Mouse (Mus musculus) heart, postnatal 4 days (tissue): ENCODE measurements around the gene Mdm4. TPM values are rescaled to one million over a fixed set of nuclear protein-coding genes. Genes with fewer than 3 reads are reported as not detected.

Experiments used
- DNase-seq: peaks from one replicate; pipeline ENCODE4 v3.0.0; 2021
- total RNA-seq, 2 experiments: library from RNA; stranded (reverse); gene quantifications; 2 replicates each; pipeline ENCODE4 v1.2.3; 2021

Mdm4 gene
- 10 to 100 TPM; 55.1 to 59.8 TPM for total RNA-seq

DNA sequence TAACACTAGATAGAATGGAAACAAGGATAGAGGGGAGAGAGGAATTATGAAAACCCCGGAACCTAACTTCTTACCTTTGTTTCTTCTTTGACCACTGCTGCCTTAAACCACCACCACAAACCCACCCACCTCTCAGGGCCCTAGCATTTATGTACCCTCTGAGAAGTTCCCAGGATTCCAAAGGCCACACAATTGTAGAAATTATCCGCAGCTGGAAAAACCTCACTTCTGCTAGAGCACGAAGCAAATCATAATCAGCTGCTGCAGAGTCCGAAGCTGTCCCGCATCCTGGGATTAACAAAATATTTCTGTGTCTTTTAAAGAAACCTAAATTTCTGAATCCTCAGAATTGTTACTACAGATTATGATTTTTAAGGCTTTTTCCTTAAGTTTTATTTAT is at the start of gene Mdm4:
Gene Mdm4, minus strand, starts transcription at position 101 of the 400 bp plus-strand sequence.
- no peak for DNase-seq

DNA sequence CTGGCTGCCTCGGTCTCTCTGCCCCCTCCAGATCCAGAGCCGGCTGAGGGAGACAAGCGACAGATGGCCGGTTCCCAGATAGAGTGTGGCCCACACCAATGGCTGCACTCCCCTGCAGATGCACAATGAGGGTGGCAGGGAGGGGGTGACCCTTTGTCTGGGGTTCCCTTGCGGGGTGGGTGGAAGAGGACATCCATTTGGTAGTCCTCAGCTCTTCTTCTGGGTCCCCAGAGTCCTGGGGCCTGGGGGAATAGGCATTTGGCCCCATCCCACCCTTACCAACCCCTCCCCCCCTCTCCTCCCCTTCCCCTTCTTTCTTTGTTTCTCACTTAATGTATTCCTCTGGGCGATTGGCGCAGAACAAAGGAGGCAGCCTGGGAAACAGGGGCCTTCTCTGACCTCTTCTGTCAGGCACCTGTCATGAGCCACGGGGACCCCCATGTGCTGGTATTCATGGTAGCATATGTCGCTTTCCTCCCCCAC is 49.8 kb upstream of the Mdm4 start:
- DNase-seq, result no peak

DNA sequence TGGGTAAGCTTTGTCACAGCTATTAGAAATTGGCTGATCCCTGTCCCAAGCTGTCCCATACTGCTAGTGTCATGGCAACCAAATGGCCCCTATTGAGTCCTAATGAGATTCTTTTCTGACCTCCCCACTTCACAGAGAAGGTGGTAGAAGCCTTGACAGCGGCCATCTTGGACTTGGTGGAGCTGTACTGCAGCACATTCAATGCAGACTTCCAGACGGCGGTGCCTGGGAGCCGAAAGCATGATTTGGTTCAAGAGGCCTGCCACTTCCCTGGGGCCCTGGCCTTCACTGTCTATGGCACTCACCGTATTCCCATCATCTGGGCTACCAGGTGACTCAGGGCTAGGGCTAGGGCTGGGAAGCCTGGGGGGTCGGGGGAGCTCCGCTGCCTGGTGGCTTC is 49.1 kb upstream of the Mdm4 start:
- no peak for DNase-seq

DNA sequence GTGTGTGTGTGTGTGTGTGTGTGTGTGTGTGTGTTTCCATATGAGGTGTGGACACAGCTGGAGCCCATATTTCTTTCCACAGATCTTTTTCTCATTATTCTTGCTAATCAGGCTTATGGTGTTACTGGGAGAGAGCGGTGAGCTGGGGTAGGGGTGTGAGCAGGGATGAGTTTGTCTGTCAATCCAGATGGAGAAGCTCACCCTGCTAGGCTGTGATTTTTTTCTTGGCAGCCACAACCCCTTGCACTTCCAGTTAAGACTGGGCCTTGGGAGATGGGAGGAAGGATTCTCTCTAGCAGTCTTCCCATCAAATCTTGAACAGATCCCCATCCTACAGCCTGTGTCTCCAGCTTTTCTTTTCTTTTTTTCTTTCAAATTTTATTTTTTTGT is 48.0 kb upstream of the Mdm4 start:
- peak; percentile 30 for DNase-seq

DNA sequence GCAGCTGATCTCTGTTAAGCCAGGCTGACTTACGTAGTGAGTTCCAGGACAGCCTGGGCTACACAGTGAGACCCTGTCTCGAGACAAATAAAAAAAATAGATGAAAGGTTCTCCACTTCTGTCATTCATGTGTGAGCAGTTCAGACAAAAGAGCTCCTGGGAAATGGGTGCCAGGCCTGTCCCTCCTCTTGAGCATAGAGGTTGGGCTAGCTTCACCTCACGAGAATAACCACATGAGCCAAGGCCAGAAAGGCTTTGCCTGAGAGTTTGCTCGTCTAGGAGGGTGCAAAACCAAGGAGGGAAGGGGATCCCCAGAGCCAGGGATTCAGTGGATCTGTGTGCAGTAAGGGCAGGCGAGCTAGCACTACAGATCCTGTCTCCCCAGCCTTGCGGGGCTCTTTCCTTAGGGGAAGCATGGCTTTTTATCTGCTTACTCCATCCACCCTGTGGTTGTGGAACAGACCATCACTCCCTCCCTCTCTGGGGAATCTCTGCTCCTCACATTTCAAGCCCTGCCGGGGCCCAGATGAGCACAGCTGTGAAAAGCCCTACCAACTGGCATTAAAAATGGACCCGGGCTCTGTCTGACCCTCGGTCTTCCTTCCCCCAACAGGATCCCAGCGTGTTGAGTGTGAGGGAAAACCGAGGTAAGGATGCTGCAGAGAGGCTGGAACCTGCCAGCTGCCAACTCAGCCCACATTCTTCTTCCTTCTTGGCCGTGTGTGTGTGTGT is 47.4 kb upstream of the Mdm4 start:
- peak; percentile 48 for DNase-seq

DNA sequence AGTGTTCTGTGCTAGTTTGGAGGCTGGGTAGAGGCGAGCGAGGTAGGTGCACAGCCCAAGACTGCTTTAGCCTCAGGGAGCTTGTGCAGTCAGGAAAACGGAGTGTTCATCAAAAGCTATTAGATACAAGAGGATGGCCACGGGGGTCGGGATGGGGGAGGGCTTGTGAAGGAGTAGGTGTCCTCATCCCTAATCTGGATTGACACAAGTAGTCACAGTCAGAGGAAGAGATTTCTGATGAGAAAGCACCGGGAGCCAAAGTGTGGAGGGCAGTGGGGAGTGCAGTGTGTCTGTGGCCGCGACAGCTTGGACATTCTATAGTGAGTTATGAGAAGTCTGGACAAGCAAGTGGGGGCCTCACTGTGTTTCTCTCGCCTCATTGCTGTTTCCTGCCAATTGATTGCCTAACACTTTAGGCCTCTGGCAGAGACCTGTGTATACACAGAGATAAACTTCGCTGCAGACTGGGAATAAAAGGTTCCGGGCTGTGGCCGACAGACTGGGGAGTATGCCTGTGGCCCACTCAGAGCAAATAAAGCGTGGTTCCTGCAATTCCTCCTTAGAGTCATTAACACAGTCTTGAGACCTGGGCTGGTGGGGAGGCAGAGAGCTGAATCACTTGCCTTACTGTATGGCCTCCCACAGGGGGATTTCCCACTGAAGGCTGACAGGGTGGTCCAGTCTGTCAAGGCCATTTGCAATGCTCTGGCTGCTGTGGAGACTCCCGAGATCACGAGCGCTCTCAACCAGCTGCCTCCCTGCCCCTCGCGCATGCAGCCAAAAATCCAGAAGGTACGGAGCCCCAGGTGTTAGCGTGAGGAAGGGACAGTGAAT is 46.5 kb upstream of the Mdm4 start:
- peak; percentile 66 for DNase-seq

DNA sequence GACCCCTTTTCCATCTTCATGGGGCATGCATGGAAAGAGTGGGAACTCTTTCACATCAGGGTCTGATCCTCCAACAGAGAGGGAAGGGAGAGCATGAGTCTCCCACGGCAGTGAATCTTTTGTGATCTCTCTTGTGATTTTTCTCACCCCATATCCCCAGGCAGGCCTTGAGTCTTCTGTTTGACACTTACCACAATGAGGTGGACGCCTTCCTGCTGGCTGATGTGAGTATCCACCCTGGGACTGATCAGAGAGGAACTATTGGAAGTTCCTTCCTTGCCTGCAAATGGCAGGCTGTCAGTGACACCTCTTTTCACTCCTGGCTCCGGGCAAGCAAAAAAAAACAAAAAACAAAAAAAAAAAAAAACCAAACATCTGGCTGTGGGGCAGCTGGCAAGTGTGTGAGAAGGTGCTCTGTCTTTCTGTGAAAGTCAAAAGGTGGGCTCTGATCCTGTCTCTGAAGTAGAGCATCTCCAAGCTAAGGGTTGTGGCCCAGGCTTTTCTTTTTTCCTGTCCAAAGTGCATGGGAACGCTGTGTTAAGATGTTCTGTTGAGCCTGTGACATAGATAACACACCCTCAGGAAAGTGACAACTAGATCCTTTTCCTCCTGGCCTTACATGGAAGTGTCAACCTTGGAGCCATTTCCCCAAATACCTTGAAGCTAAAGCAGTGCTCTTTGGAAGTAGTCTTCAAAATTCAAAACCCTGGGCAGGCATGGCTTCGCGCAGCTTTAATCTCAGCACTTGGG is 45.5 kb upstream of the Mdm4 start:
- DNase-seq, result no peak

DNA sequence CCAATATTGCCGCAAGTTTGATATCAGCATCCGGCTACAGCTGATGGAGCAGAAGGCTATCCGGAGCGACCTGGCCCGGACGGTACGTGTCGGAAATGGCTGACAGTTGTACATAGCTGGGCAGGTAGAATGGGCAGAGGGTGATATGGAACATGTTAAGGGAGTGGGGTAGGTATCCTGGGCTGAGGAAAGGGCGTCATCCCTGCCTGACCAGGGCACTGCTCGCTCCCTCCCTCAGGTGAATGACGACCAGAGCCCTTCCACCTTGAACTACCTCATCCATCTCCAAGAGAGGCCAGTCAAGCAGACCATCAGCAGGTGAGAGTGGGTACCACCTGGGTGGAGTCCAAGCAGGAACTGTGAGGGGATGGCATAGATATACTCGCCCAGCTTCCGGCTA is 44.2 kb upstream of the Mdm4 start:
- no peak for DNase-seq

DNA sequence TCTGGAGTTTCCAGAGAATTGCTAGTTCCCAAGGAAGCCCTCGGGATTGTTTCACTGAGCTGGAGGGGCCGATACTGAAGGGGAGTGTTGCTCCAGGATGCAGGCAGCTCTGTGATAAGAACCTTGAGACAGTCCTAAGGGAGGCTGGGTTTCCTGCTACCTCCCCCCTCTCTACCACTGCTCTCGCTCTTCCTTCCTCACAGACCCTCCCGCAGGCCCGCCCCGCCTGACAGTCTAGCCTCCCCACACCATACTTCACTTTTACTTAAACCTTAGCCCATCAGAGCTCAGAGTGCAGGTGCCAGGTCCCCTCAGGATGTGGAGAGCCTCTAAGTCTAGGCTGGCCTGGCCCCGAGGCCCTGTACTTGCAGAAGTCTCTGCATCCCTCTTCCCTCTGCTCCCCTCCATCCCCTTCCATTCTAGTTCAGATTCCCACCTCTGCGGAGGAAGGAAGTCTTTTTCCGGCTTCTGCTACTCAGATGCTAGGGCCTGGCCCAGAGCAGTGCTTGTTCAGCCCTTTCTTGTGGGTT is 43.0 kb upstream of the Mdm4 start:
- DNase-seq, result peak; percentile 64

DNA sequence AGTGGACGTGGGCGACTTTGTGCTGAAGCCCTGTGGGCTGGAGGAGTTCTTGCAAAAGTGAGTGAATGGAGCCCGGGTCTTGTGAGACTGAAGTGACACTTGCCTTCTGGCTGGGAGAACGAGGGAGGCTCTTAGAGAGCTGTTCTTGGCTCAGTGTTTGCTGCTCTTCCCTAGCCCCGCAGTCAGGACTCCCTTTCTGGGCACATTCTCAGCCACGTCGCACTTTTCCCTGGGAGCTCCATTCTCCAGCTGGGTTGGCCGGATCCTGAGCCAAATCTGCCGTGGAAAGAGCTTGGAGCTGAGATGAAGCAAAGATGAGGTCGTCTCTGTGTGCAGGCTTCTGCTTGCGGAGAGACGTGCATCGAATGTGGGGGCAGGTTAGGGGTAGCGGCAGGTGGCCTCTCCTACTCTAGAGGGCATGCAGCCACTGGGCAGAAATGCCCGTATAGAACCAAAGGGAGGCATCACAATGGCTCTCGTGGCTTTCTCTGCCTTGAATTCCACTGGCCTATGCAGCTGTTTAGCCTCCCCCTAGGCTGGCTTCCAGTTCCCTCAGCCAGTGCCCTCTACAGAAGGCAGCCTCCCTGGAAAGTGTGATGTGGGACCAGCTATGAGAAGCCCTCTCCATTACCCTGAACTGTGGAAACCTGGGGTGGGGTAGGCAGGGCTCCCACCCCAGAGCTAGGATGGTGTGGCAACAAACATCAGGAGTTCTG is 41.5 kb upstream of the Mdm4 start:
- peak; percentile 69 for DNase-seq

DNA sequence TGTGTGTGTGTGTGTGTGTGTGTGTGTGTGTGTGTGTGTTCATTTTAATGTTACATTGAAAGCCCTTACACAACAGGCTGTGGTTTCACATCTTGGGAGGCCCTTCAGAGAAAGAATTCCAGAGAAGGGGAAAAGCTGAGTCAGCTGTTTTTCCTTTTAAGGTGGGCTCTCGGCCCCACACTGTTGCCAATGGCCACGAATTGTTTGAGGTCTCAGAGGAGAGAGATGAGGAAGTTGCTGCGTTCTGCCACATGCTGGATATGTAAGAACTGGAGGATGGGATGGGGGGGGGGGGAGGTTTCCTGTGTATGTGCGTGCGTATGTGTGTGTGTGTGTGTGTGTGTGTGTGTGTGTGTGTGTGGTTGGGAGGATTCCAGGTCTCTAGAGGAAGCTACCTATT is 39.8 kb upstream of the Mdm4 start:
- DNase-seq, result peak; percentile 51

DNA sequence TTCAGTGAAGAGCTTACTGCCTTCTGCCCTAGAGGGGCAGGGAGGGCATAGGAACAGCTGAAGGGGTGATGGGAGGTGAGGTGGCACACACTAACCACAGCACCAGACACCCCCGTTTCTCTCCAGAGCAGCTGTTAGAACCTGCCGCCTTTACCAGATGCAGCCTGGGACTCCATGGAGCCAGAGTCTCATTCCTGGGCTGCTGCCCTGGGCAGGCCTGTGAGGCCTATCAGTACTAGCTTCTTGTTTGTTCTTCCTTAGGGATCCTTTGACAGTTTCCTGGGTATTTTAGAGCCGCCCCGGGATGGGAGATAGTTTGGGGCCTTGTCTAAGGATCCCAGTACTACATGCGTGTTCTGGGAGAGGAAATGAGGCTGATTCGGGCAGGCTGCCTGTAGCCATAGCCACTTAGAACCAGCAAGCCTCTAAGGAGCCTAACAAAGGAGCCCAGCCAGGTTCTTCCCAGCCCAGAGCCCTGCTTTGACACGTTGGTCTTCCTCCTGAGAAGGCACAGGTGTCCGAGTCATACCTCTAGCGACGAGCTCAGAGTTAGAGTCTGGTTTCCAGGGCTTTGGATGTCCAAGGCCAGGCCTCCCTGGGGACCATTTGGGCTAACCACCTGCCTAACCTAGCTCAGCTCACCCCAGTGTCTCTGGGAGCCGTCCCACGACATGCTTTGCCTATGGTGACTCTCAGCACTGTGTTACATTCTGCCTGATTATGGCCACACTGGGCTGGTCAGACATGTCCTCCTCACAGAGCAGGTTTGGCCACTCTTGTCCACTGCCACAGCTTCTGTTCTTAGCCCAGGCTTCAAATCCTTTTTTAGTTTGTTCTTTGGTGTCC is 39.1 kb upstream of the Mdm4 start:
- peak; percentile 40 for DNase-seq

DNA sequence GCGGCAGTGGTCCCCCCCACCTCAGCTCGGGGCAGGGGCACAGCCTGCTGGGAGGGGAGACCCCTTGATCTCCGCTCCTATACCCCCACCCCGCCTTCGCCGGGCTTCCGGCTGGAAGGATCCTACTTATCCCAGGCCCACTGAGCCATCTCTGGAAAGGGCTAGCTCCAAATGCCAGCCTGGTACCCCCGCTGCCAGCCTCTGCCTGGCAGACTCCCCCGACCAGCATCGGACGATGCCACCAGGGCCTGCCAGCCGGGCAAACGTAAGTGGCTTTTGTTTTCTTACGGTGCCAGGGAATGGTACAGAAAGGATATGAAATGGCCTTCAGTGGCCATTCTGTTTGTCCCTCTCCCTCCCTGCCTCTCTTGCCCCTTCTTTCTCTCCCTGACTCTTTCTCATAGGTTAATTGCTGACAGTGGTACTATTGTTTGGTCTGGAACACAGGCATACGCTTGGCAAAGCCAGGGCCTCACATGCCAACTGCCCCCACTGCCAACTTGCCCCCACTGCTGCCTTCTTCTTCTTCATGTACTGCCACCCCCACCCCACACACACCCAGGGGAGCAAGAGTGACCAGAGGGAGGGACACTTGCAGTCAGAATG is 38.4 kb upstream of the Mdm4 start:
- no peak for DNase-seq

DNA sequence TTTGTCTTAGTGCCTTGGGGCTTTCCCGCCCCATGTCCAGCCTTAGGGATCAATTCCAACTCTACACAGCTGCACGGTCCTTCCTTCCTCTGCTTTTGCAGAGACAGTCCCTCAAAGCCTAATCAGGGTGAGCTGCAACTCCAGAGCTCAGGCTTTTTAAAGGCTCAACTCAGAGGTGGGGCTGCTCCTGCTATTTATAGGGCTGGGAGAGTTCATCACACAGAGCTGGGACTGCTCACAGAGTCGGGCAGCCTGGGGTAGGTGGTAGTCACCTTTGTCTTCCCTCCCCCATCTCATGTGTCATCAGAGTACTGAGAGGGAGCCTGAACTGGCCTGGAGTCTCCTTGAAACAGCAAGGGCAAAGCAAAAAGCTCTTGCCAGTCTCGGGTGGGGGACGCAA is 37.9 kb upstream of the Mdm4 start:
- peak; percentile 67 for DNase-seq

DNA sequence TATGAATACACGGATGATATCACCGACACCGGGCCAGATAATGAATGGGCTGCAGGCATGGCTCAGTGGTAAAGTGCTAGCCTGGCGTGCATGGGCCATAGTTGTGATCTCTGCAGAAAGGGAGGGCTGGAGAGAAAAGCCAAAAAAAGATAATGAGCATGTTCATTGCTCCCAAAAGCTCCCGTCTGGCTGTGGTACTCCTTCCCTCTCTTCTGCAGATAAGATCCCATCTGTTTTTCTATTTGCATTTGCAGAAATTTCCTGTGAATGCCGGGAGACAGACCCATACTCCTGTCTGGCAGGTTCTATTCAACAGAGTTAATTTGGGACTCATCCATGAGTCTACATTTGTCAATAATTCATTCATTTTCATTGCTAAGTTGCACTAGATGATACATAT is 32.8 kb upstream of the Mdm4 start:
- DNase-seq, result no peak

DNA sequence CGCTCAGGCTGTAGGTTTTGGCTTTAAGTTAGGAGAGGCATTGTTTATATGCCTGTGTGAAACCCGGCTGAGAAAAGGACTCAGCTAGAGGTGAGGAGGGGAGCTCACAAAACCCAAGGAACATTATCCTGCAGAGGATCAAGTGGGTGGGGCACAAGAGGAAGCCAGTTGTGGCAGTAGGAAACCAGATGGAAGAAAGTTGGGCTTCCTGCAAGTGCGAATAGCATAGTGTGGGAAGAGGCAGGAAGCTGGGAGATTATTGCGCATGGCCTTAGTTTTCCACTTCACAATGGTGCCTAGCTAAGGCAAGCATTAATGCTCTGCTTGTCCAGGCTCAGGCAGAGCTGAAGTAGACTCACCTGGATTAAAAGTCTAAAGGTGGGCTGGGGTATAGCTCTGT is 30.3 kb upstream of the Mdm4 start:
- DNase-seq, result no peak

DNA sequence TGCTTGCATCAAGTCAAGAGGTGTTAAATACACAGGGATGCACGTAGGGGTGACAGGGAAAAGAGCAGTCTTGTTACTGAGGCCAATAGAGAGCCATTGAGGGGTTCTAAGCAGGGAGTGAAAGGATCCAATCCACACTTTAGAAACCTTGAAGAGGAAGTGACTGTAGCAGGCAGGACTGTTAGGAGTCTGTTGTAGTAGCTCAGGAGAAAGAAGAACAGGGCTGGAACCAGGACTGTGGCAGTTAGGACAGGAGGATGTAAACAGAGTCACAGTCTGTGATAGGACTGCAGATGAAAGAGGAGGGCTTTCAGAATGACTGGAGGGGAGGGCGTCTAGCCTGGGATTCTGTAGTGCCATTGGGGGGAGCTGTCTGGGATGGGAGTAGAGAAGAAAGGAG is 29.2 kb upstream of the Mdm4 start:
- DNase-seq, result no peak

DNA sequence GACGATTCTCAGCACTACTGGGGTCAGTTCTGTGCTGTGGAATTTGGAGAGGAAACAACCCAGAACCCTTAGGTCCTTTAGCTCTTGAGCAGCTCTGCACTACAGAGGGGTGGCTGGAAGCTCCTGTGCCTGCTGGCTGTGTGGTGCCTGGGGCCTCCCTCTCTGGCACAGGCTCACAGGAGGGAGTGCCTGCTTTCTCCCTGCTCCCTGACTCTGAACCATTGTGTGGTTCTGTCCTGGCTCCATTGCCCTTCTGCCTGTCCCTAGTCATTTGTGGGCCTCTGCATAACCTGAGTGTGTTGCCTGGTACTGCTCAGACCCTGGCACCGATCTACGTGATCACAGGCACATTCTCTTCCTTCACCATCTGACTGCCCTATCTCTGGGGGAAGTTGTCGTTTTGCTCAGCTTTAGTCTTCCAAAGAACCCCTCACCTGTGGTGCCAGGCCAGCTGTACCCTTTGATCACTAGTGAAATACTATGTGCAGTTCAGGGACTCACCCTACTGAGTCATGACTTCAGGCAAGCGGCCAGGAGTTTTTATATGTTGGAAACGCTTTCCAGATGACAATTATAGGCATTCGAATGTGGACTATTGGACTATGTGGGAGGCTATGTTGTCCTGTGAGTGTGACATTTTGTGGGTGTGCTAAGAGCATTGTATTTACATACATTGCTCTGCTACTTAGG is 27.1 kb upstream of the Mdm4 start:
- peak; percentile 32 for DNase-seq

DNA sequence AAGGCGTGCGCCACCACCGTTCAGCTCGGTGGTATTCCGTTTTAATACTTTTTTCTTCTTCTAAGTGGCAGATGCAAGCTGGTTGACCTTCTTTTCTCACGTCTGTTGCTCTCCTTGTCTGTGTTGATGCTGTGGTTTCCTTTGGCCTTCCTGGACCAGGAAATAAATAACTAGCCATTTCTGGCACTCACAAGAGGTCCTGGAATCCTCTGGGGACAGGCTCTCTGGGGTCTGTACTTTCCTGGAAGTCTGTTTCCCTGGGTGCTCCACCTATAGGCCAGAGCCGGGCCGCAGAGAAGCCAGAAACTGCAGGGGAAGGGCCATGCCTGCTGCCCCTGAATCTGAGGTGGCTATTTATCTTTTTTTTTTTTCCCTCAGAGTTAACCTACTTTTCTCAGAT is 24.0 kb upstream of the Mdm4 start:
- no peak for DNase-seq

DNA sequence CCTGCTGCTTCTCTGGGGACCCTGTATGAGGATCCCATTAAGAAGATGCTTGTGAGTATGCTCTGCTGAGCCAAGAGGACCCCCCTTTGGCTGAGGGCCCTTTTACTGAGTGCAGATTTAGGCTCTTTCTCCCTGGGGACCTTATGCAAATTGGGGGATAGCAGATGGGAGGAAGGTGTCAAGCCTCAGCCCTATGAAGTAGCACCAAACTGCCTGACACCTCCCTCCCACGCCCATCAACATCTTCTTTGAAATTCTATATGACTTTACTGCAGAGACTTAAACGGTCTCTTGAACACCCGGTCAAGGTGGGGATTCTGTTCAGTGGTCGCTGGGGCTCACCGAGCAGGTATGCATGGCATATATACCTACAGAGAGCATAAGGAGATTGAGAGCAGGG is 22.7 kb upstream of the Mdm4 start:
- DNase-seq, result no peak
